Mouse (Mus musculus): Measurements from ENCODE around the gene Immp2l. TPM values are rescaled to one million over a fixed set of nuclear protein-coding genes. Genes with fewer than 3 reads are reported as not detected.

Gene Immp2l
- polyA plus RNA-seq, 1 experiment, result 2.8 TPM

GRCm38 (mm10) chr12:41356040-41356439, 332.1 kb downstream of the Immp2l start:
- H3K4me3 ChIP-seq (ENCODE audit: low read depth, low read length), result no peak overlapping the region
- no peak for TF ChIP-seq CTCF (IDR thresholded peaks at IDR 0.05; ENCODE audit: extremely low read depth, insufficient read length, insufficient replicate concordance, low read depth, low read length)
- TF ChIP-seq POLR2A (IDR thresholded peaks at IDR 0.05; ENCODE audit: low read depth, low read length), result no peak
- no peaks in the 10 kb centered on the region for H3K36me3 ChIP-seq (ENCODE audit: control insufficient read depth, insufficient read depth, low read length)
- no peaks in the 10 kb centered on the region for H3K27me3 ChIP-seq (ENCODE audit: control insufficient read depth, insufficient read depth, low read length)
- H3K4me1 ChIP-seq (ENCODE audit: control insufficient read depth, insufficient read depth, insufficient read length, low read length), result peaks cover under 1% of the 10 kb centered on the region; the same call in 1 of the 2 replicates
- H3K27ac ChIP-seq (ENCODE audit: insufficient read depth, low read depth, low read length), result no peak overlapping the region
- 62% methylated on average over 3 of the region's 3 CpGs for whole genome bisulfite sequencing

- TF ChIP-seq POLR2A (IDR thresholded peaks at IDR 0.05; ENCODE audit: low read depth, low read length), result no peak
- no peak for TF ChIP-seq CTCF (IDR thresholded peaks at IDR 0.05; ENCODE audit: extremely low read depth, insufficient read length, insufficient replicate concordance, low read depth, low read length)
- H3K36me3 ChIP-seq (ENCODE audit: control insufficient read depth, insufficient read depth, low read length), result no peaks in the 10 kb centered on the region
- WGBS, result 80% methylated on average over 1 of the region's 1 CpGs
Observed at GRCm38 (mm10) chr12:41386685-41387084, 362.8 kb downstream of the Immp2l start.

DNA sequence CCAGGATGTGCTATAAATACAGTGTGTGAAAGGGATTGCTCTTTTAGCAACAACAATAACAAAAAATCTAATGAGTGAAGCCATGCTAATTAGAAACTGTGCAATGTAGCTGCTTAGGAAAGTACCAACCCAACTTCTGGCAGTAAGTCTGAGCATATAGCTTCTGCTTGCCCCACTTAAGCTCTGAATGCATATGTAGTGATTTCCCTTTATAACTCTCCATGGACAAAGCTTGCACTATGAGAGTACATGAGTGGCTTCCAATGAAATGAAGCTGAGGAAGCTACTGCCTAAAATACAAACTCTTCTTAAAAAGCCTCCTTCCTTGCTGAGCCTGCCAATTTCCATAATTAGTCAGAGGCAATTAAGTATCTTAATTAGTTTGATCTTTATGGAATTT, 370.3 kb downstream of the Immp2l start:
- Histone ChIP-seq H3K27ac (ENCODE audit: insufficient read depth, low read depth, low read length) (no peak overlapping the region), H3K4me3 (ENCODE audit: low read depth, low read length) (no peak overlapping the region), H3K36me3 (ENCODE audit: control insufficient read depth, insufficient read depth, low read length) (no peaks in the 10 kb centered on the region), H3K4me1 (ENCODE audit: control insufficient read depth, insufficient read depth, insufficient read length, low read length) (no peaks in the 10 kb centered on the region), H3K27me3 (ENCODE audit: control insufficient read depth, insufficient read depth, low read length) (no peaks in the 10 kb centered on the region)
- TF ChIP-seq CTCF (IDR thresholded peaks at IDR 0.05; ENCODE audit: extremely low read depth, insufficient read length, insufficient replicate concordance, low read depth, low read length) (no peak), POLR2A (IDR thresholded peaks at IDR 0.05; ENCODE audit: low read depth, low read length) (no peak)

More at GRCm38 (mm10) chr12:41386685-41387084, 362.8 kb downstream of the Immp2l start:
- no peaks in the 10 kb centered on the region for H3K4me1 ChIP-seq (ENCODE audit: control insufficient read depth, insufficient read depth, insufficient read length, low read length)
- H3K4me3 ChIP-seq (ENCODE audit: low read depth, low read length), result no peak overlapping the region
- no peaks in the 10 kb centered on the region for H3K27me3 ChIP-seq (ENCODE audit: control insufficient read depth, insufficient read depth, low read length)
- H3K27ac ChIP-seq (ENCODE audit: insufficient read depth, low read depth, low read length), result no peak overlapping the region

DNA sequence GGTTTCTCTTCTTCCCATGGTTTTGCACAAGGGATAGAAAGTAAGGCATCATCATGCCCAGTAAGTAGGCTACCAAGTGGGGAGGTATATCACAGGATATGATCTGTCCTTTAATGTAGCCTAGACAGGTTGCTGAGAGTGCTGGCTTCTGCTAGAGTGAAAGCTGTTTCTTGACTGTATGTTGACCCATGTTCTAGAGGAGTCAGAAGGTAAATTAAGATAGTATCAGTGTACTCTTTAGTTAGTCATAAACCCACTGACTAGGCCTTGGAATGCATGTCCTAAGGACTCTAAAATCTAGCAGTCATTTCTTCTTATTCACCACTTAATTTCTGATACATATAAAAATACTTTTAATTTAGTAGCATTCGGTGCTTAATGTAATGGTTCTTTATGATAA, 377.2 kb downstream of the Immp2l start:
- TF ChIP-seq POLR2A (IDR thresholded peaks at IDR 0.05; ENCODE audit: low read depth, low read length) (no peak), CTCF (IDR thresholded peaks at IDR 0.05; ENCODE audit: extremely low read depth, insufficient read length, insufficient replicate concordance, low read depth, low read length) (no peak)
- 94% methylated on average over 1 of the region's 1 CpGs for WGBS
- H3K4me1 ChIP-seq (ENCODE audit: control insufficient read depth, insufficient read depth, insufficient read length, low read length), result no peaks in the 10 kb centered on the region
- no peak overlapping the region for H3K27ac ChIP-seq (ENCODE audit: insufficient read depth, low read depth, low read length)
- no peak overlapping the region for H3K4me3 ChIP-seq (ENCODE audit: low read depth, low read length)
- H3K36me3 ChIP-seq (ENCODE audit: control insufficient read depth, insufficient read depth, low read length), result no peaks in the 10 kb centered on the region
- no peaks in the 10 kb centered on the region for H3K27me3 ChIP-seq (ENCODE audit: control insufficient read depth, insufficient read depth, low read length)

- Histone ChIP-seq H3K4me1 (ENCODE audit: control insufficient read depth, insufficient read depth, insufficient read length, low read length) (no peaks in the 10 kb centered on the region), H3K4me3 (ENCODE audit: low read depth, low read length) (no peak overlapping the region), H3K27me3 (ENCODE audit: control insufficient read depth, insufficient read depth, low read length) (no peaks in the 10 kb centered on the region), H3K36me3 (ENCODE audit: control insufficient read depth, insufficient read depth, low read length) (no peaks in the 10 kb centered on the region), H3K27ac (ENCODE audit: insufficient read depth, low read depth, low read length) (no peak overlapping the region)
- WGBS, result 39% methylated on average over 3 of the region's 3 CpGs
- TF ChIP-seq CTCF (IDR thresholded peaks at IDR 0.05; ENCODE audit: extremely low read depth, insufficient read length, insufficient replicate concordance, low read depth, low read length) (no peak), POLR2A (IDR thresholded peaks at IDR 0.05; ENCODE audit: low read depth, low read length) (no peak)
Observed at GRCm38 (mm10) chr12:41401923-41402322, 378.0 kb downstream of the Immp2l start.

- 43% methylated on average over 3 of the region's 3 CpGs for WGBS
- H3K27me3 ChIP-seq (ENCODE audit: control insufficient read depth, insufficient read depth, low read length), result no peaks in the 10 kb centered on the region
- H3K27ac ChIP-seq (ENCODE audit: insufficient read depth, low read depth, low read length), result no peak overlapping the region
- H3K4me3 ChIP-seq (ENCODE audit: low read depth, low read length), result no peak overlapping the region
- no peaks in the 10 kb centered on the region for H3K4me1 ChIP-seq (ENCODE audit: control insufficient read depth, insufficient read depth, insufficient read length, low read length)
- TF ChIP-seq CTCF (IDR thresholded peaks at IDR 0.05; ENCODE audit: extremely low read depth, insufficient read length, insufficient replicate concordance, low read depth, low read length), result no peak
- no peak for TF ChIP-seq POLR2A (IDR thresholded peaks at IDR 0.05; ENCODE audit: low read depth, low read length)
- H3K36me3 ChIP-seq (ENCODE audit: control insufficient read depth, insufficient read depth, low read length), result no peaks in the 10 kb centered on the region
Observed at GRCm38 (mm10) chr12:41409431-41409830, 385.5 kb downstream of the Immp2l start.

DNA sequence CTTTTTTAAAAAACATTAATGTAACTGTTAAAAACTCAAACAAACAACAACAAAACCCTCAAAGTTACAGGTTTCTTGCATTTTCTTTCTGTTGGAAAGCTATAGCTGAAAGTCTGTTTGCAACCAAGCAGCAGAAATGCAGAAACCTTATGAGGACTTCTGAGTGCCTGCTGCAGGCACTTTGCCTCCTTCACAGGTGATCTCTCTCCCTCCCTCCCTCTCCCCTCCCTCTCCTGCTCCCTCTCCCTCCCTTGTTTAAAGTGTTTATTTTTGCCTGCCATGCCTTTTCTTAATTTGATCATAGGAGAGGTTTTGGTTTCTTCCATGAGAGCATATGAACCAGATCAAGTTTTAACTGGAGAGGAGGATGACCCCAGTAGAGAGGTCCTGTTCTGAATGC, 392.7 kb downstream of the Immp2l start:
- no peak for TF ChIP-seq POLR2A (IDR thresholded peaks at IDR 0.05; ENCODE audit: low read depth, low read length)
- no peak for TF ChIP-seq CTCF (IDR thresholded peaks at IDR 0.05; ENCODE audit: extremely low read depth, insufficient read length, insufficient replicate concordance, low read depth, low read length)
- H3K4me1 ChIP-seq (ENCODE audit: control insufficient read depth, insufficient read depth, insufficient read length, low read length), result no peaks in the 10 kb centered on the region
- H3K4me3 ChIP-seq (ENCODE audit: low read depth, low read length), result no peak overlapping the region
- H3K36me3 ChIP-seq (ENCODE audit: control insufficient read depth, insufficient read depth, low read length), result no peaks in the 10 kb centered on the region
- no peaks in the 10 kb centered on the region for H3K27me3 ChIP-seq (ENCODE audit: control insufficient read depth, insufficient read depth, low read length)
- H3K27ac ChIP-seq (ENCODE audit: insufficient read depth, low read depth, low read length), result no peak overlapping the region

DNA sequence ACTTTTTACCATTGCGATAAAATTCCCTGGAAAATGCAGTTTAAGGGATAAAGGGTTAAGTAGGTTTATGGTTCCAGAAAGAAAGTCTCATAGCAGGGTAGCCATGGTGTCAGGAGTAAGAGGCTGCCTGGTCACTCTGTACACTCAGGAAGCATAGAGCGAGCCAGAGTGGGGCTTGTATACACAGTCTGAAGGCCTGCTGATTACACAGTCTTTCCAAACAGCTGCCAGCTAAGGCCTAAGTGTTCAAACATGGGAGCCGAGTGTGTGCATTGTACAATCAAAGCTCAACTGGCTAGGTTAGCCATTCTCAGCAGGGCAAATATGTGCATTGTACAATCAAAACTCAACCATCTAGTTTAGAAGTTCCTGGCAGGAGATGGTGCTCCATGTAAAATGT, 393.2 kb downstream of the Immp2l start:
- WGBS, result 39% methylated on average over 3 of the region's 3 CpGs
- Histone ChIP-seq H3K36me3 (ENCODE audit: control insufficient read depth, insufficient read depth, low read length) (no peaks in the 10 kb centered on the region), H3K27me3 (ENCODE audit: control insufficient read depth, insufficient read depth, low read length) (no peaks in the 10 kb centered on the region), H3K4me3 (ENCODE audit: low read depth, low read length) (no peak overlapping the region), H3K4me1 (ENCODE audit: control insufficient read depth, insufficient read depth, insufficient read length, low read length) (no peaks in the 10 kb centered on the region), H3K27ac (ENCODE audit: insufficient read depth, low read depth, low read length) (no peak overlapping the region)
- TF ChIP-seq CTCF (IDR thresholded peaks at IDR 0.05; ENCODE audit: extremely low read depth, insufficient read length, insufficient replicate concordance, low read depth, low read length), result no peak
- TF ChIP-seq POLR2A (IDR thresholded peaks at IDR 0.05; ENCODE audit: low read depth, low read length), result no peak

All from small intestine, adult 2 months (tissue).